Mouse (Mus musculus): Measurements from ENCODE around the gene Arhgap5.
"Not testable (repeated sequence)": the region's sequence is repeated elsewhere in the genome, so short reads cannot be mapped to it uniquely, and the experiment has no call there.

Arhgap5 gene

DNA sequence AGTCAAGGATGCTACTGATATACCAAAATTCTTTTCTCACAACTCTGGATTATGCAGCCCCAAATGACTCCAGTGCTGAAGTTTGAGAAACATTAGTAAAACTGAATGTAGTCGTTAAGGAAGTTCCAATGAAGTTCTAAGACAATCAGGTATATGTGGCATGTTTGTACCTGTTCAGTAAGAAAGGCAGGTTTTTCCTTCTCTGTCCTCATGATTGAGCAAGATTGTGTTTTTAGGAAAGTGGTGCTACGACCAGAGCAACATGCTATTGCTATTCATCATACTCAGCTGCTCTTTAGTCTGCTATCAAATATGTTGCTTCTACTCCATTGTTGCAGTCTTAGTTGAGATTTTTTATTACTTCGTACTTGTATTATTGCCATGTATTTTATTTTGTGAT is 26.0 kb downstream of the Arhgap5 start:
- in situ Hi-C loops (cut with MboI, MseI) = no loop called here

DNA sequence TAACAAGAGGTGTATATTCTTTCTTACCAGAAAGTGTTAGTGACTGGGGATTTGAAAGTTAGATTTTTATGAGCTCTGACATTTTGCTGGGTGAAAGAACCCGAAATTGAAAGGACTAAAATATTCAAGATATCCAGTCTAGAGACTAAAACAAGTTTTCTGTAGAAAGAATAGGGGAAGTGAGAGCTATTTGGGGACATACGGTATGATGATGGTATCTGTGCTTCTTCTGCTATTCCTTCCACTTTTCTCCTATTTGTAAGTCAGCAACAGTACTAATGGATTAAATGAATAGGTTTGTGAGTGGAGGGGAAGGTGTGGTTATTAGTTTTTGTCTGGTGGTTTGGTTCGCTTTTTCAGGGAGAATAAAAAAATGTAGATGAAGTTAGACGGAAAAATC is 37.5 kb downstream of the Arhgap5 start:
- in situ Hi-C loops (cut with MboI, MseI) = no loop called here

DNA sequence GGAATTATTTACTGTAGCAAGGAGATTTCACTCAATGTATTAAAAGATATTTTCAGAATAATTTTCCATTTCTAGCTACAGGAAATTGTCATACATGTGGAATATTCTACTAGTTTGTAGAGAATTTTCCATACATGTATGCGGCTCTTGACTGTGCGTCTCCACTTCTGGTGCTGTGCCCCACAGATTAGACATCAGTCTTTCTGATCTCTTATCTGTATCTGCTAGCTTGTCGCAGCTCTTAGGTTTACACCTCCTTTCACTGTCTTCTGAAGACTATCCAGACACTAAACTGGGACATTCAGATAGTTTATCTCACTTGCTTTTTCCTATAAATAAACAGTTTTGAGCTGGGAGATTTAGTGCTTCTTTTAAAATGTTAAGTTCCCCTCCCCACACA is 40.8 kb downstream of the Arhgap5 start:
- in situ Hi-C loops (cut with MboI, MseI) = no loop called here

DNA sequence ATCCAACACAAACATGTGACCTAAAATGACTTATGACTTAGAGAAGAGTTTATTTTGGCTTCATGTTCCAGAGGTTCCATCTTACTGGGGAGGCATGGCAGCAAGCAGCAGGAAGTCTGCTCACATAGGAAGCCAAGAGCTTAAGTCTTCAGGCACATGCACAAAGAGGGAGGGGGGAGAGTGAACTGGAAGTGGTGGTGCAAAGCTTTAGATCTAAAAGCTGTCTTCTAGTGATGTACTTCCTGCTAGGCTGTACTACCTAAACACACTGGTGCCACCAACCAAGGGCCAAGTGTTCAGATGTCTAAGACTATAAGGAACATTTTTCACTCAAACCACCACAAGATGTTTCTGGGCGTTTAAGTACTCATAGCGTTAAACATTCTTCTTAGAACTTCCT is 48.3 kb downstream of the Arhgap5 start:
- in situ Hi-C loops (cut with MboI, MseI) = no loop called here

DNA sequence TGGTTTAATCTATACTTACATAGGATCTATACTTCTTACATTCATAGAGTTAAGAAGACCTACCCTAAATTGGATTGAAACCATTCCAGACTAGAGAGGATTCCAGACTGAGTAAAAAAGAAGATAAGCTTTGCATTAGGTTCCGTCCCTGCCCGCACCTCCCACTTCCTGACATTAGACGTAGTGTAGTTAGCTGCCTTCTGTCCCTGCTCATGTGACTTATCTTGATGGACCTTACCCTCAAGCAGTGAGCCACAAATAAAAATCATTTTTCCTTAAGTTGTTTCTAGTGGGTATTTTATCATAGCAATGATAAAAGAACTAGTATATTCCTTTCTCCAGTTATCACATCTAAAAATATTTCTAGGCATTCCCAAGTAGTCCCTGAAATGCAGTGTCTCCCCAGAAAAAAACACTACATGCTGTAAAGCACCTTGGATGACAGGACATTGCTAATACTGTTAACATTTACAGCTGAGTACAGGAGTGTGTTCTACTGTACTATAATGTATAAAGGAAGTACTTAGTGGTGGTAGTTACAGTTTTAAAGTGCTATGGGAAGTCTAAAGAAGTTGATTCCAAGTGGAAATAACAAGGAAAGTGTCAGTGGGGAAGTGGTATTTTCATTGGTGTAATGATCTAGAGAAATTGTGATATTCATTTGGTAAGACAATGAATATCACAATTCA is 51.6 kb downstream of the Arhgap5 start:
- in situ Hi-C loops (cut with MboI, MseI) = no loop called here

DNA sequence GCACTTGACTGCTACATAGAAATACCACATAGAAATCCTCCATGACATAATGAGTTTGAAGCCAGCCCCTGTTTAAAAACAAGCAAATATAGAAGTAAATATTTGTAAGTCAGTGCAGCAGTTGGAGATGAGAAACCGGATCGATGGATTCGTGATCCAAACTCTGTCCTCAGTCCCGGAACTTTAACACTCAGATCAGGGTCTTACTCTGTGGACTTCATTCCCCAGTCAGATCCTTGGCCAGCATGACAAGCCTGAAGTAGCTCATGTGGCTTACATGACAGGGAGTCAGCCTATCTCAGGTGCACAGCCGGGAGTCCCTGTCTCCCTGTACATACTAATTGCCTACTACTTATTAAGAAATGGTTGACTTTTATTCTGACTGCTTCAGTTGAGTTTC is 61.9 kb downstream of the Arhgap5 start:
- in situ Hi-C loops (cut with MboI, MseI) = no loop called here

DNA sequence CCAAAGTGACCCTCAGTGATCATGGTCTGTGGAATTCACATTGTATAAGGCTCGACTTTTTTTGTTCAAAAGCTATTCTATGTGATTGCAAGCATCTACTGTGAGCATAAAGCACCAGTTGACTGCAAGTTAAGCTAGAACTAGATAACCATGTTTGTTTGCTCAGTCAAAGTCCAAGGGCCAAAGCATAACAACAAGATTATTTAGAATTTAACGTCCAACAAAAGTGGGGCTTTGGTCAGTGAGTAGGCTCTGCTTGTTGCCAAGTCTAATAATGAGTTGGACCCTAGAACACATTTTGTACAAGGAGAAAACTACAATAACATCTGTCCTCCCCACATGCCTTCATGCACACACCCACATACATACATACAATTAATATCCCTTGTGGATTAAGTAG is 69.6 kb downstream of the Arhgap5 start:
- in situ Hi-C loops (cut with MboI, MseI) = loop anchor here (5.0 kb wide), 1 partner anchor 89 kb away; no protein-coding TSS in a partner anchor

DNA sequence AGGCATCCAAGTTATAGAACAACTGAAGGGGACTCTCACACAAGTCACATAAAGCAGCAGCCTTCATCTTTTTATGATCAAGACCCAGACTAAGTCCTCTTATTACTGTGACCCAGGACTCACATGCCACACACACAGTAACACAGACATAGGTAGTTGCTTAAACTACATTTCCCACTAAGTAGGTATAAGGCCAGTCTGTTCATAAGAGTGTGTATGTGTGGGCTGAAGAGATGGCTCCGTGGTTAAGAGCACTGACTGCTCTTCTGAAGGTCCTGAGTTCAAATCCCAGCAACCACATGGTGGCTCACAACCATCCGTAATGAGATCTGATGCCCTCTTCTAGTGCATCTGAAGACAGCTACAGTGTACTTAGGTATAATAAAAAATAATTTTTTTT is 82.7 kb downstream of the Arhgap5 start:
- in situ Hi-C loops (cut with MboI, MseI) = not testable (repeated sequence)

DNA sequence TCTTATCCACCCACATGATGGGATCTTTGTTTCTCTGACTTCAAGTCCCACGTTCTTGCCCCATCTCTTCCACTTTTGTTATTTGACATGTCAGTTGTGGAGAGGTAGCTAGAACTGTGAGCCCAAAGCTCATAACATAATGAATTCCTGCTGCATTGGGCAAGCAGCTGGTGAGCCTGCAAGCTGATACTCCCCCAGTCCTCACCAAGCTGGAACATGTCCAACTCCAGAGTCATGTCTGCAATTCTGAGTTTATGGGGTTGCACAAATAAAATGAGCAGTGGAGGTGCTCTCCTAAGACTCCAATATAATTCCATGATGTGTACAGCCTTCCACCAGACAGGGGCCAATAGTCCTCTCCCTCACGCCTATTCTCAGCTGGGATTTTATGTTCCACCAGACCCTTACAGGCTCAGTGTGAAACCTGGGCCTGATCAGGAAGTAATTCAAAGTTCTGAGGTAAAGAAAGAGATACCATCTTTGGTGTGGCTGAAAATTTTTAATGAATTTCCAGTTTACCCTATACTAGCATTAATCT is 83.8 kb downstream of the Arhgap5 start:
- in situ Hi-C loops (cut with MboI, MseI) = no loop called here

DNA sequence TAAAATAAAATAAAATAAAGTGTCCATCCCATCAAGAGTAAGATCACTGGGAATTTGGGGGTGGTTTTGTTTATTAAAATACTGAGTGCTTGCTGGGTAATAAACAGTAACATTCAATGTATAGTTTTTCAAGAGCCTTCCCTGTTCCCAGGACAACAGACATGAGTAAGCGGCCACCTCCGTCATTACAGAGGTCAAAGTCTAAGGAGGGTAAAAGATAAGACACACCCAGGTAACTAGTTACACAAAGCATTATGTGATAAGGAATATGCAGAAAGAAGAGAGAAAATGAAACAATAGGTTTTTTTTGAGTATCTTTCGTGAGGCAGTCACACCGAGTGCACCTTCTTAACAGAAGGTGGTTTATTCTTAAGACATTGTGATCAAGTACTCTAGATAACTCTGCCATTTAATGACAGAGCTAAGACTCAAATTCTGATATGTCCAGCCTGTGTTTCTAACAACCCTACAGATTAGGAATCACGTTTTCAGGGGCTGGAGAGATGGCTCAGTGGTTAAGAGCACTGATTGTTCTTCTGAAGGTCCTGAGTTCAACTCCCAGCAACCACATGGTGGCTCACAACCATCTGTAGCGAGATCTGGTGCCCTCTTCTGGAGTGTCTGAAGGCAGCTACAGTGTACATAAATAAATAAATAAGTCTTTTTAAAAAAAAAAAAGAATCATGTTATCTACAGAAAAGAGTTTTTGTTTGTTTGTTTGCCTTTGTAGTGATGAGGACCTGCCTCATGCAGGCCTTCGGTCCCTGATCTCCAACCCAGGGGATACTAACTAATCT is 91.8 kb downstream of the Arhgap5 start:
- in situ Hi-C loops (cut with MboI, MseI) = no loop called here

DNA sequence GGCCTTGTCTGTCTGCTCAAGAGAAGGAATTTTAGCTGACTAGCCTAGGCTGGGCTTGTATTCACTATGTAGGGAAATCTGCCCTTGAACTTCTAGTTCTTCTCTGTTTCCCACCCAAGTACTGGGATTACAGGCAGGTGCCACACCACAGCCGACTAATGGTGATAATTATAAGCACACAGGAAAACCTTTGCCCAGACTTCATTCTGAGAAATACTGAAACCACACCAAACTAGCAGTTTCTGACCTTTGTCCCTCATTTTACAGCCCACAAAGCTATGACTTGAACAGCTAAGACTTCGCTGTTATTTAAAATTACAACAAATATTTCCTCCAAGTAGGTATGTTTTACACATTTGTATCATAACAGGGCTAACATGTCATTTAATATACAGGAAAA is 98.7 kb downstream of the Arhgap5 start:
- in situ Hi-C loops (cut with MboI, MseI) = loop anchor here (5.0 kb wide), 1 partner anchor 100 kb away; the partner anchor contains the start of gene Arhgap5

DNA sequence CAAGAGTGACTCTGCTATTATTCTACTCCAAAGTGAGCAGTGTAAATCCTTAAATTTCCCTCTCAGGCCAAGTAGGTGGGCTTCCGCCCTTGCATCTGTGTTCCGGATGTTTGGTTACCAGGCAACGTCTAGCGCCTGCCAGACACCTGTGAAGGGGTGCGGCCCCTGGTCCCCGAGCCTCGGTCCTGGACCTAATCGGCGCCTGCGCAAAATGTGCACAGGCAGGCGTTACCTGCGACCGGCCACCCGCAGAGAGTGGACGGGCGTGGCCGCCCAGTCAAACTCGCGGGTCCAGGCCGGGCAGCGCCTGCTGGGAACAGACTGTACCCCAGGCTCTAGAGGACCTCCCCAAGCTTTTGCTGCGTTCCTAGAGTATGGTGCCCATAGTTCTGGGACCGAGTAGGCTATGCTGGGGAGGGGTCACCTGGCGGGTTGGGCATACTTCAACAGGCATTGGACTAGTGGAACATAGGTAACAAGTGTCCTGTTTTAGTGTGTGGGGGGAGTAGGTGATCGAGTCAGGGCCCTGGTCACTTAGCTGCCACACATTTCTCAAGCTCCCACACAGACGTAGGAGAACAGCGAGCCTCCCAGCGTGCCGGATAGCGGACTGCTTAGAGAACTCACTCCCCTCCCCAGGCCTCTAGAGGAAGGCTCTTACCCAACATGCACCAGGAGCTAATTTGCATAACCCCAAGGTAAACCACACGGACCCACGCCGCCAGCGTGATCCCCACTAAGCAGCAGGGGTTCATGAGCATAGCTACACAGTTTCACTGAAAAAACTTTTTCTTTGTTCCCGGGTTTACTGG is 99.3 kb downstream of the Arhgap5 start:
- in situ Hi-C loops (cut with MboI, MseI) = loop anchor here (5.0 kb wide), 1 partner anchor 101 kb away; the partner anchor contains the start of gene Arhgap5

DNA sequence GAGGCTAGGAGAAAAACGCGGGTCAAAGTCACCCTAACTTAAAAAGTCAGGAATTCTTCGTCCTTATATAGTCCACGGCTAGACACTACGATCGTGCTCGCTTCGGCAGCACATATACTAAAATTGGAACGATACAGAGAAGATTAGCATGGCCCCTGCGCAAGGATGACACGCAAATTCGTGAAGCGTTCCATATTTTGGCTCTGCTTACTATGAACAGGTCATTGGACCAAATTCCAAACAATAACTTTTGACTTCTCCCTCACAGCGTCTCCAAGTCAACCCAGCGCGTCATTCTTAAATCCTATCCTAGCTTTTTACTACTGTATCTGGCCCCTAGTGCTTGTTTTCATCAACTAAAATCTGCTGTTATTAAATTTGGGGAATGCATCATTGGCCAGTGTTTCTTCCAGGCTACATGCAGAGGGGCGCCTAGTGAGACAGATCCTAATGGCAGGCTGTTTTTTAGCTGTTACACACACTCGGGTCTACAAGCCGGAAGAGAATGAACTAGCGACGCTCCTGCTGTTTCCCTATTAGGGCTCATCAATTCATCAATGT is 100.0 kb downstream of the Arhgap5 start:
- in situ Hi-C loops (cut with MboI, MseI) = loop anchor here (5.0 kb wide), 1 partner anchor 101 kb away; the partner anchor contains the start of gene Arhgap5

DNA sequence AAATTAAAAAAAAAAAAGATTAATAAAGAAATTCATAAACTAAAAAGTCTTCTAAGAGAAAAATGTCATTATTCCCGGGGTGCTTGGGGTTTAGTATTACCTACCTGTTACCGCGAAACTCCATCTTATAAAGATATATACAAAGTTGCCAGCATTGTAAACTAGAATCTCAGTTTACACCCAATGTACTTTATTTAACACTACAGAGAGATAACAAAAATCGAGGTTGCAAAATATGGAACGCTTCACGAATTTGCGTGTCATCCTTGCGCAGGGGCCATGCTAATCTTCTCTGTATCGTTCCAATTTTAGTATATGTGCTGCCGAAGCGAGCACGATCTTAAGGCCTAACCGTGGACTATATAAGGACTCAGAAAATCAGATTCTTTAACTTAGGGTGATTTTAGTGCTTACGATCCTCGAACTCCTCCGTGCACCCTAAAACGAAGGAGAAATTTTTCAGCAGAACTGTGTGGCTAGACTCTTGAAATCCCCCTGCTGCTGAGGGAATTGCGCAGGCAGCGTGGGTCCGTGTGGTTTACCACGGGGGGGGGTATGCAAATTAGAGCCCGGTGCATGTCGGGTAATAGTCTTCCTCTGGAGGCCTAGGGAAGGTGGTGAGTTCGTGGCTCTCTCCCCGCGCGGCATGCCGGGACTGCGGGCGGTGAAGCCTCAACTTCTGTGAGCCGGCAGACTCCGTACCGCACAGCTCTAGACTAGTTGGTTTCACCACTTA is 100.7 kb downstream of the Arhgap5 start:
- in situ Hi-C loops (cut with MboI, MseI) = loop anchor here (5.0 kb wide), 1 partner anchor 102 kb away; the partner anchor contains the start of gene Arhgap5

DNA sequence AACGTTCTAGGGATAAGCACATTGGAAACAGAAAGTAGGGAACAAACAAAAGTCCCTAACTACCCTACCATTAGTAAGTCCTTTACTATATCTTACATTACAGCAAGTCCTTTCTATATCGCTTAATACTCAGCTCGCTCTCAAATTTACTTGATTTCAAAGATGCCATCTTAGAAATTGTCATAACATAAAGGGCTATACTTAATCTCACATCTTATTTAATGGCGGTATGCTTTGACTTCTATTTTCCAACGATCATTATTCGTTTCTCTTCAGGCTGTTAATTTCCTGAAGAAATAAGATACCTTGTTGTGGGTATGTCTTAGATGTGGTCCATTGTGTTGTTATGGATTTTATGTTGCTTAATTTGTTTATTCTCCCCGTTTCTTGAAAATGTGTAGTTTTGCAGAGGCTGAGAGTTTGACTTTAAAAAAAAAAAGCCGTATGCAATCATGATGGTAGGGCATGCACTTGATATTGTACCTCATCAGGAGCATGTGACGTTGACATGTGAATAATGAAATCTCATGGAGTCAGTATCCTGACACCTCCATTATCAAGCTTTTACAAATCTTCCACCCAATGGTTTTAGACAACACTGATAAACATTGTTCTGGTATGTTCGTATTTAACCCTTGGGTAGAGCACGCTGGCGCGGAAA is 101.3 kb downstream of the Arhgap5 start:
- in situ Hi-C loops (cut with MboI, MseI) = loop anchor here (5.0 kb wide), 1 partner anchor 103 kb away; the partner anchor contains the start of gene Arhgap5

DNA sequence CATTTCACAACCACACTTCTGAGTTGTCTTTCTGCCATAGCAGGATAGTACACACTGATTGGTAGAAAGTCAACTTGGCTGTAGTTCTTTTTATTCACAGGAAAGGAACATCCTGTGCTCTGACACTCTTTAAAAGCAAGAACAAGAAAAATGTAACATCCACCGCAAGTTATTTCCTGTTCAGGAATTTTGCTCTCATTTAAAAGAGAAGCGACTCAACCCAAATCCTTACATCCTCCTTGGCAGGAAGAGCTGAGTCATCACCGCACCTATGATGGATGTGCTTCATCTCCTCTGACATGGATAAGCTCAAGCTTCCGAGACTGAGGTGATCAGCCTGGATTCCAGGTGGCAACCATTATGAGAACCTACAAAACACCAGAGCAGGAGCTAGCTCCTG is 103.6 kb downstream of the Arhgap5 start:
- in situ Hi-C loops (cut with MboI, MseI) = no loop called here

DNA sequence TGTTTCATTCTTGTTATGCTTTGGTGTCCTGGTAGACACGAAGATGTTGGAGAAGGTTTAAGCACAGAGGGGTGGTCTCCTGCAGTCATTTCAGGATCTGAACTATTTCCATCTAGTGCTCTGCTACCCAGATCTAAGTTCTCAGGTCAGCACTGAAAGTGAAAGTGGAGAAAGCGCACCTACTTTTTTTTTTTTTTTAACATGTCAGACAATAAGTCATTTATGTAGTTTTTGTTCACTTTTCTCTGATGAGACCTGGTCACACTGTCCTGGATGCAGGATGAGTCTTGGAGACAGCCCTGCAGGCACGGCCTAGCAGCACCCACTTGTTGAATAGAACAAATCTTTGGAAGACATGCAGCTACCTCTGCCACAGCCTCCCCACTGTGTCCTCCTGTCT is 111.9 kb downstream of the Arhgap5 start:
- in situ Hi-C loops (cut with MboI, MseI) = no loop called here

DNA sequence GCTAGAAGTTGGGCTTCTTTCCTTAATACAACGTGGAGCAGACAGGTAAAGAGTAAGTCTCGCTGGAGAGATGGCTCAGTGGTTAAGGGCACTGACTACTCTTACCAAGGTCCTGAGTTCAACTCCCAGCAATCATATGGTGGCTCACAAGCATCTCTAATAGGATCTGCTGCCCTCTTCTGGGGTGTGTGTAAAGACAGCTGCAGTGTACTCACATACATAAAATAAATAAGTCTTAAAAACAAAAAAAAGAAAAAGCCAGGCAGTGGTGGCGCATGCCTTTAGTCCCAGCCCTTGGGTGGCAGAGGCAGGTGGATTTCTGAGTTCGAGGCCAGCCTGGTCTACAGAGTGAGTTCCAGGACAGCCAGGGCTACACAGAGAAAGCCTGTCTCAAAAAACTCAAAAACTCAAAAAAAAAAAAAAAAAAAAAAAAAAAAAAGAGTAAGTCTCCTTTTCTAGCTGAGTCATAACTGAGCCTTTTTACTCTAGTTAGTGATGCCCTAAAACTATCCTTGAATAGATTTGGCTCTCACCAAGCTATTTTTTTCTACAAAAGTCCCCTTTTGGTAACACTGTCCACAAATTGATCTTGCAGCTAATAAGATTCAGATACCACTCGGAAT is 114.8 kb downstream of the Arhgap5 start:
- in situ Hi-C loops (cut with MboI, MseI) = no loop called here

DNA sequence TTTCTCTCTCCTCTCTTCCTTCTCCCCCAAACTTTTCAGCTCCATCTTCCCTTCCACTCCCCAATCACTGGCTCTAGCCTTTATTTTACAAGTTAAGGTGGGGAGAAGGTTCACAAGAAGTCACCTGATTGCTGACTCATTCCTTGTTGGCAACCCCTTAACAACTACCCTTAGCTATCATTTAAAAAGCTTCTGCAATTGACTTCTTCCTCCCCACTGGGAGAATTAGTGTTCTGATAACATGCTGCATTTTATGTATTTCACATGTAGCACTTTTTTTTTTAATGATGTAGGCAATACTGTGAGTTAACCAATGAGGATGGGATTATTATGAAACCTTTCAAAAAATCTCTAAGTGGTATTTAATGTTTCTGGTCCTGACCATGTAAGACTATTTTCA is 115.9 kb downstream of the Arhgap5 start:
- in situ Hi-C loops (cut with MboI, MseI) = no loop called here

Data from regulatory T cell (primary cell).